Mouse (Mus musculus) frontal cortex, postnatal 14 days (tissue): ENCODE data around the gene Wnt4.
A peak's percentile ranks its signal among the peaks of the same experiment; 100 is the strongest.

Experiments used
- DNase-seq, 2 experiments: peaks; one replicate each; pipeline ENCODE4 v3.0.0; 2022; ENCODE audit warnings: low spot score in 2 of 2

Wnt4 gene

GRCm38 (mm10) chr4:137306991-137307706 is 29.9 kb downstream of the Wnt4 start:
- DNase-seq, result peak in 1 of 2 experiments; percentile 2

- no peak for DNase-seq
Measured at GRCm38 (mm10) chr4:137308377-137308776, 31.1 kb downstream of the Wnt4 start.

- no peak for DNase-seq
Measured at GRCm38 (mm10) chr4:137313511-137313910, 36.2 kb downstream of the Wnt4 start.

GRCm38 (mm10) chr4:137314561-137314960 is 37.3 kb downstream of the Wnt4 start:
- DNase-seq, result no peak

GRCm38 (mm10) chr4:137315061-137315460 is 37.8 kb downstream of the Wnt4 start:
- no peak for DNase-seq

- DNase-seq, result no peak
Measured at GRCm38 (mm10) chr4:137316027-137316770, 38.9 kb downstream of the Wnt4 start.

GRCm38 (mm10) chr4:137324926-137325325 is 47.6 kb downstream of the Wnt4 start:
- DNase-seq, result no peak

GRCm38 (mm10) chr4:137326494-137326893 is 49.2 kb downstream of the Wnt4 start:
- no peak for DNase-seq

GRCm38 (mm10) chr4:137332051-137332450 is 54.8 kb downstream of the Wnt4 start:
- DNase-seq, result no peak

GRCm38 (mm10) chr4:137336468-137336867 is 59.2 kb downstream of the Wnt4 start:
- no peak for DNase-seq

GRCm38 (mm10) chr4:137339415-137339814 is 62.1 kb downstream of the Wnt4 start:
- DNase-seq, result no peak

GRCm38 (mm10) chr4:137342816-137343215 is 65.5 kb downstream of the Wnt4 start:
- DNase-seq, result no peak

- no peak for DNase-seq
Measured at GRCm38 (mm10) chr4:137345112-137345511, 67.8 kb downstream of the Wnt4 start.

GRCm38 (mm10) chr4:137345790-137346189 is 68.5 kb downstream of the Wnt4 start:
- no peak for DNase-seq
